Mouse (Mus musculus): Measurements from ENCODE around the gene Dcaf4.

Gene Dcaf4

DNA sequence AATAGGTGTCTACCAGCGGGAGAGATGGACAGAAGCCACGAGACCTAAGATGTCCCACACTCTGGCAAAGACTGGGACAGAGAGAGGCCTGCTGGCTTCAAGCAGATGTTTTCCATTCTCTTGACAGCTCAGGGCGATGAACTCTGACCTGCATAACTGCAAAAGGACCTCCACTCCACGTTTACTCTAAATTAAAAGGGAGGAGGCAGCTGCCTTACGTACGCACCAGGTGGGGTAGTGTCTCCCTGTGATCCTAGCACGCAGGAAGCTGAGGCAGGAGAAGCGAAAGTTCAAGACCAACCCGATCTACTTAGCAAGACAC lies 24.3 kb upstream of the Dcaf4 start:
- no peak for DNase-seq (ENCODE audit: low spot score)

DNA sequence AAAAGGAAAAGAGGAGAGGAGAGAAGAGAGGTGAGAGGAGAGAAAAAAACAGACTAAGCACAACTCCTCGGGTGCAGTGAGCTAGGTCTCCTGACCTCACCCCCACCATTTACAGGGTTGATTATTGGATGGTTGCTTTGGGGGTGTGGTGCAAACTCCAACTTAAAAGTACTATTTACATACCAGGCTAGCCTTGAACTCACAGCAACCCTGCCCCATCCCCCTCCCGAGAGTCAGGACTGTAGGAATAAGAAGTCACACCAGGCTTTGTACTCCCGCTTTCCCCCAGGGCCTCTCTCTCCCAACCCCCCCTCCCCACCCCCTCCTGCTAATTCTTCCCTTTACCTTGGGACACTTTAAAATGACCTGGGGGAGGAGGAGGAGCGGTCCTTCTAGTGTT lies 23.9 kb upstream of the Dcaf4 start:
- DNase-seq (ENCODE audit: low spot score) = no peak

- DNase-seq (ENCODE audit: low spot score) = no peak
These were observed 23.5 kb upstream of the Dcaf4 start for GRCm38 (mm10) chr12:83496736-83497135.

- DNase-seq (ENCODE audit: low spot score) = no peak
These were observed 22.3 kb upstream of the Dcaf4 start for GRCm38 (mm10) chr12:83497959-83498358.

- DNase-seq (ENCODE audit: low spot score) = no peak
These were observed 21.0 kb upstream of the Dcaf4 start for GRCm38 (mm10) chr12:83499256-83499655.

DNA sequence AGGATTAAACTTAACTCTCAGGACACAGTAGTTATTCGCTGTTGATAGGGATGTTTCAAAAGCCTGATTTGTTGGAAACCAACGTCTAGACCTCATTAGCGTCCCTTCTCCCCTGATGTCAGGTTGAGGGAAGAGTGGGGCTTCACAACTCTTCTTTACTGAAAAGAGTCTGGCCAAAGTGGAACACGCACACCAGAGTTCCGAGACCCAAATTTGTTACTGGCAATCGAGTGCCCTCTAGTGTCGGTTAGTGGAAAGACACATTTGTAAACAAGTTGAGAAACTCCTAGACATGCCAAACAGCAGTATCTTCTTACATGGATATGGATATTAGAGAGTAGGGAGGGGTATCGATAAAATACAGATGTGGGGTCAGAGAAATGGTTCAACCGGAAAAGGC lies 18.1 kb upstream of the Dcaf4 start:
- no peak for DNase-seq (ENCODE audit: low spot score)

- DNase-seq (ENCODE audit: low spot score) = no peak
These were observed 13.7 kb upstream of the Dcaf4 start for GRCm38 (mm10) chr12:83506543-83506942.

- no peak for DNase-seq (ENCODE audit: low spot score)
These were observed 9.7 kb upstream of the Dcaf4 start for GRCm38 (mm10) chr12:83510586-83510985.

DNA sequence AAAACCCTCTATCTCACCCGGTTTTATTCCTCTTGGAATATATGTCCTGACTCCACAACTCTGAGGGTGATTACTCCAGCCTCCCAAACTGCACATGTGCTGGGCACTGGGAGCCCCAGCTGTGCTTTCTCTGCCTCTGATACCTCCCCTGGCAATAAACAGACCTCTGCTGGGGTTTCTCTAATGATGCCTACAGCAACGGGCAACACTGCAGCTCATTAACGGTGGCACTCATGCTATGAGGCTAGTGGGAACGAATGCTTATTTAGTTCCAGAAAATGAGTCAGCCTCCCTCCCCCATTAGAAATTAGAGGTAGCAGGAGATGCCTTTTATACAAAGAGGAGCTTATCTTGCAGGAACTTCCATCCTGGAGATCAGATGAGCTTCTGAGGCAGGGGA lies 7.5 kb upstream of the Dcaf4 start:
- DNase-seq (ENCODE audit: low spot score) = no peak

GRCm38 (mm10) chr12:83513185-83513584 lies 7.1 kb upstream of the Dcaf4 start:
- DNase-seq (ENCODE audit: low spot score) = no peak

DNA sequence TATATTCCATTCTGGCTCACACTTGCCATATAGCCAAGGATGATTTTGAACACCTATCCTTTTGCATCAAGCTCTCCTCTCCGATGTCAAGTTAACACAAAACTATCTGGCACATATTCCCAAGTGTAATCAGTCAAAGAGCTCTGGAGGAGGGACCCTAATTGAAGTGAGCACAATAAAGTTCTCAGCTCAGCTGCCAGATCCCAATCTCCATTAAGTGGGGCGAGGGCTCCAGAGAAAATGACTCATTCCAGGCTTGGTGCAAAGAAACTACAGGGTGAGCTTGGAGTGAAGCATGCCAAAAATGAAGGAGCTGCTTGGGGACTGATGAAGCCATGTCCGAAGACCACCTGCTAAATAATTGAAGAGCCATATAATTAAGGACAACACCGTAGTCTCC lies 6.0 kb upstream of the Dcaf4 start:
- DNase-seq (ENCODE audit: low spot score) = no peak

DNA sequence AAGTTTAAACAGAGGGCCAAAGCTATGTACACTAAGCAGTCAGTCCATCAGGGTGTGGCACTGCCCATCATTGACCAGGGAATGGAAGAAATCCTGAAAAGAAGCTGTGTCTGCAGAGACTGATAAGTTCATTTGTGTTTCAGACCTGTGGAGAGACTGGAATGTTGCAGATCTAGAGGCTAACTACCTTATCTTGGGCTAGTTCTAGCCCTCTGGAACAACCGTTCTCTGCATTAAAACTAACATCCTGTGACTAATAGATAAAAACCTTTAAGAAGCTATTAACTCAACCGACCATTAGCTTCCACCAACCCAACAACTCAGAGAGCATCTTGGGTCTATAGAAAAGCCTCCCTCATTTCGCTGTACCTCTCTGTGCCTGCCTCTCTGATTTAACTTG lies 2.7 kb upstream of the Dcaf4 start:
- DNase-seq (ENCODE audit: low spot score) = no peak

DNA sequence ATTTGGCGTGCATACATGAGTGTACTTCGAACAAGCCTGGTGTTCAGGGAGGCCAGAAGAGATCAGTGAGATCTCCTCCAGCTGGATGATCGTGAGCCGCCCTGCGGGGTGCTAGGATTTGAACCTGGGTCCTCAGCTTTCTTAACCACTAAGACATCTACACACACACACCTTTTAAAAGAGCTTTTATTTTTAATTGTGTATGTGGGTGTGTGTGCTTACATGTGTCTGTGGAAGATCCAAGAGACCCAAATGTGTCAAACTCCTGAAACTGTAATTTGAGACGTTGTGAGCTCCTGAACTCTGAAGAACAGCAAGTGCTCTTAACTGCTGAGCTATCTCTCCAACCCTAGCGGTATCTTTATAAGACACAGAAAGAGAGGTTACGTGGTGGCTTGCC lies 817 bp downstream of the Dcaf4 start:
- no peak for DNase-seq (ENCODE audit: low spot score)

- DNase-seq (ENCODE audit: low spot score) = no peak
These were observed 2.8 kb downstream of the Dcaf4 start for GRCm38 (mm10) chr12:83523056-83523455.

DNA sequence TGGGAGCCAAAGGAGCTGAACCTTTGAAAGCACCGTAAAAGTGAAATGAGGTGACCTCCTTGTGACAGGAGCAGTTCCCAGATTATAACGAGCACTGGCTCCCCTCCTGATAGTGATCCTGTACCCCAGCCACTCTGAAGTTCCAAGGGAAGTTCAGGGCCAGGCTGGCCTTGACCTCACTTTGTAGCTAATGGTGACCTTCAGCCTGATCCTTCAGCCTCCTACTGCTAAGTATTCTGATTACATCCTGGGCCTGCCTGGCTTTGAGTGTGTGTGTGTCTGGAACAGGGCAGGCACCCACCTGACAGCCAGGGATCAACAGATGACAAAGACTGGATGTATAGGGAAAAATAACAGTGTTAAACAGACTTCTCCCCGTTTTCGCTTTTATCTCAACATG lies 3.6 kb downstream of the Dcaf4 start:
- no peak for DNase-seq (ENCODE audit: low spot score)

- DNase-seq (ENCODE audit: low spot score) = no peak
These were observed 4.1 kb downstream of the Dcaf4 start for GRCm38 (mm10) chr12:83524329-83524728.

GRCm38 (mm10) chr12:83525822-83526544 lies 5.7 kb downstream of the Dcaf4 start:
- no peak for DNase-seq (ENCODE audit: low spot score)

GRCm38 (mm10) chr12:83527816-83528215 lies 7.5 kb downstream of the Dcaf4 start:
- no peak for DNase-seq (ENCODE audit: low spot score)

- DNase-seq (ENCODE audit: low spot score) = no peak
These were observed 8.4 kb downstream of the Dcaf4 start for GRCm38 (mm10) chr12:83528665-83529064.

- no peak for DNase-seq (ENCODE audit: low spot score)
These were observed 11.7 kb downstream of the Dcaf4 start for GRCm38 (mm10) chr12:83531992-83532391.

- DNase-seq (ENCODE audit: low spot score) = no peak
These were observed 12.7 kb downstream of the Dcaf4 start for GRCm38 (mm10) chr12:83532966-83533365.

GRCm38 (mm10) chr12:83534190-83534589 lies 13.9 kb downstream of the Dcaf4 start:
- no peak for DNase-seq (ENCODE audit: low spot score)

DNA sequence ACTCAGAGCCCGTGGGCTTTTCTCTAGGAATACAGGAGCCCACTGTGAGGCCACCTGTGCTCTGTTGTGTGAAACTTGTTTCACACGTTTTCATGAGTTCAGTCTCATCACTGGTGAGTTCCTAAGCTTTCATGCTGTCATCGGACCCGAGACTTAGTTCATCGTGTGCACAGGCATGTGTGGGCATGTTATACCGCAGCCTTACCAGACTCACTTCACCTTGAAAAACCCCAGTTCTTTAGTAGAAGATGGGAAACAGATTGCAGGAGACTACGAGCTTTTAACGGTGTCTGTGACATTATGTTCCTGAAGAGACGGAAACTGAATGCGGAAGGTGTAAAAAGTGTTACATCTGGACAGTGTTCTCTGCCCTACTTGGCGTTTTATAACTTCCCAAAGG lies 15.2 kb downstream of the Dcaf4 start:
- DNase-seq (ENCODE audit: low spot score) = no peak

DNA sequence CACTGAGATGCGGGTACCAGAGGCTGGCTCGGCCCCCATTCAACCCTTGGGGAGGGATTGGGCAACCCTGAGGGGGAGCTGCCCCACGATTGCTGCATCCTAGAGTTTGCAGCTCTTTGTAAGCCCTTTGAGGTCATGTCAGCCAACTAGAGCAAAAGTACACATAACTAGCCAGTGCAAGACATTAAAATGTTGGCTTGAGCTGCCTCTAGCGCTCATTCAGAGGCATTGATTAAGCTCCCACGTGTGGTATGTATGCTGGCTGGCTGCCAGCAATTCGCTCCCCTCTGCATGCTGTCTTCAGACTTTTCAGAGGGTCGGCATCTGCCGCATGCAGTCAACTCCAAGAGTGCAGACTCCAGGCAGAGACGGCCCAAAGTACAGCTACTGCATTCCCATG lies 15.8 kb downstream of the Dcaf4 start:
- DNase-seq (ENCODE audit: low spot score) = no peak

DNA sequence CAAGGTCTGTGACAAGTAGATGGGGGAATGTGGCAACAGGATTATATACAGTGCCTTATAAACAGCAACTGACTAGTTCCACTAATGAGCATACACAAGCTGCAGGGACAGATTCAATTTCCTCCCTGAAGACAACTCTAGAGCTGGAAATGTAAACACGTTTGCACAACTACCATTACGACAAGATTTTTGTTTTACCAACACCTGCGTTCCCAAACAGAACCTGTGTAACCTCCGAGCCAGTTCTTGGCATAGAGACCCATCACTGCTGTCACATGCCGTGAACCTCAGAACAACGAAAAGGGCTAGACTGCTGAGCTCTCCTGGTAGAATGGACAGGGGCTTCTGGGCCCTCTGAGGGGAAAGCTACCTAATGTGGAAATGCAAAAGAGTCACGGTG lies 23.7 kb downstream of the Dcaf4 start:
- DNase-seq (ENCODE audit: low spot score) = no peak
